Mouse (Mus musculus) erythroblast, adult 5-6 weeks (primary cell): ENCODE measurements around the gene Usp5. TPM values are rescaled to one million over a fixed set of nuclear protein-coding genes. Genes with fewer than 3 reads are reported as not detected.

Experiments used
- ATAC-seq: replicated peaks from 2 replicates; pipeline ENCODE4 v1.8.0; 2016; ENCODE audit warnings: moderate number of reproducible peaks, mild to moderate bottlenecking, moderate TSS enrichment, inconsistent platforms; ENCODE audit not compliant: poor library complexity, low FRiP score, severe bottlenecking
- total RNA-seq, 2 experiments: library from RNA; stranded (forward) in 1 of 2; stranded (reverse) in 1 of 2; fragments of 150-400 nt in 1 of 2; fragments of 200-764, 138-1000 nt in 1 of 2; gene quantifications; 2 replicates each; pipeline versions ENCODE4 v1.2.3 to v1.2.4; 2015 to 2017; ENCODE audit warnings: low replicate concordance in 2 of 2

The Usp5 gene
- total RNA-seq, 2 experiments from 2014 or later: 29.6 to 34.6 TPM

DNA sequence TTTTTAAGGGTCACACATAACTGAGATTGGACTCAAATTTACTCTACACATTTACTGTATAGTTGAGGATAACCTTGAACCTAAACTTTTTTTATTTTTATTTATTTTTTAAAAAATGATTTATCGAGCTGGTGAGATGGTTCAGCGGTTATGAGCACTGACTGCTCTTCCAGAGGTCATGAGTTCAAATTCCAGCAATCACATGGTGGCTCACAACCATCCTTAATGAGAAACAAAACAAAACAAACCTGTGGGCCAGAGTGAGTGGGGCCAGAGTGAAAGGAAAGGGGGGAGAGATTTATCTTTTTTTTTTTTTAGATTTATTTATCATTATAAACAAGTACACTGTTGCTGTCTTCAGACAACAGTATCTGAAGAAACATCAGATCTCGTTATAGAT is 37.4 kb downstream of the Usp5 start:
- ATAC-seq: no peak

DNA sequence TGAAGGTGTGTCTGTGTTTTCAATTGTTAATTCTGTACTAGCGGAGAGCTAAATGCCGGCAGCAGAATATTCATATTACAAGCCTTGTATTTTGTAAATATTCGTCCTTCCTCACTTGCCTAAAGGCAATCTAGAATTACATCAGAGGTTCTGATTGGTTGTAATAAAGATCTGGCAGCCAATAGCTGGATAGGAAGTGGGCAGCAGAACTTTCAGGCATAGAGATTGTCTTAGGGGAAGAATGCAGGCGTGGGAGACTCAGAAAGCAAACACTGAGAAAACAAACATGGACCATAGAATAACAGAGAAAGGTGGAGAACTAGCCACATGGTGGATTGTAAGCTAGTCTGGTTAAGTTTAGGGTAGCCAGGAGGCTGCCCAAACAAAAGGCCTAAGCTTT is 39.2 kb downstream of the Usp5 start:
- no peak for ATAC-seq

- ATAC-seq: no peak
Measured at GRCm38 (mm10) chr6:124789519-124789918, 39.8 kb downstream of the Usp5 start.

- no peak for ATAC-seq
Measured at GRCm38 (mm10) chr6:124787722-124788121, 41.6 kb downstream of the Usp5 start.

GRCm38 (mm10) chr6:124786756-124787420 is 42.4 kb downstream of the Usp5 start:
- ATAC-seq: no peak

DNA sequence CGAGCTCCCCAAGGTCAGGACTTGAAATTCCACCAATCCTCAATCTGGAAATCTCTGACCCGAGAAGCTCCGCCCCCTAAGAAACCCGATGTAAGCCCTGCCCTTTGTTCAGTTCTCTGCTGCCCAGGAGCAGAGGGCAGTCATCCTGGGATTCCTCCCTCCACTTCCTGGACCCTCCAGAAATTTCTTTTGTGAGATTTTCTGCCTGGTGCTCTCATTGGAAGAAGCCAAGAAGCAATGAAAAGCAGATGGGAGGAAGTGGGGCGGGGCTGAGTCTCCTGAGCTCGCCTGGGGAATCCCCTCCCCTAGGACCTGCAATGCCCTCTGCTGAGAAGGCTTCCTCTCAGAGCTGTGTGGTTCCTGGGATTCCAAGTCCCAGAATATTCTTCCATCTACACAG is 46.8 kb downstream of the Usp5 start:
- ATAC-seq: no peak

DNA sequence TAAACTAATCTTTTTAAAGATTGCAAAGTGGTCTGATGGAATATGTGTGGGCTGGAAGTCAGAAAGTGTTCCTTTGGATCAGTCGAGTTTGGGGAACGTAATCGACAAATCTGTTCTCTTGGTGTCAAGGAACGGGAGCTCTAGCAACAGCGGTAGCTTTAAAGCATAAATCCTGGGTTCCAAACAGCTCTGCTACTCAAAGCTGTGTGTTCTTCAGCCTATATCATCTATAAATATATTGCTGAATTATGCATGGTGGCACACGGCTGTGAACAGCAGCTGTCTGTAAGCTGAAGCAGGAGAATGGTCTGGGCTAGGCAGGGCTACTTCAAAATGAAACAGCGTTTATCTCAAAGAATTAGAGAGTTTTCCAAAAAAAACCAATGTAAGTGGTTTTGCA is 48.4 kb downstream of the Usp5 start:
- ATAC-seq: no peak

DNA sequence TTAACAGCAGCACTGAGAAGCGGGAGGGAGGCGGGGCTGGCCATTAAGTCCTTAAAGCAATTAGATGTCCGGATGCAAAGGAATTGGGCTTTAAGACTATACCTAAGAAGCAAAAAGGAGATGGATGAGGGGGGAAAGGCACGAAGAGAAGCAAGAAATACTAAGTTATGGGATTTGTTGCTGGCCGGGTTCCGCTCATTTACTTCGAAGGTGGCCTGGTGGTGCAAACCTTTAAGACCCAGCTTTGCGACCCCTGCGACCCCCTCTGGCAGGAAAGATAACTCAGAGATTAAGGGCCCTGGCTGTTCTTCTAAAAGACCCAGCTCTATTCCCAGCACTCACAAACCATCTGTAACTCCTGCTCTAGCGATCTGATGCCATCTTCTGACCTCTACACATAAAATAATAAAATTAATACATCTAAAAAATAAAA is 49.3 kb downstream of the Usp5 start:
- ATAC-seq: no peak

GRCm38 (mm10) chr6:124779222-124779983 is 49.9 kb downstream of the Usp5 start, which contains the start of gene Lrrc23:
TSS of gene Lrrc23 (minus strand) at chr6:124779727.
- no peak for ATAC-seq

- ATAC-seq: no peak
Measured at GRCm38 (mm10) chr6:124770511-124770910, 58.8 kb downstream of the Usp5 start.

DNA sequence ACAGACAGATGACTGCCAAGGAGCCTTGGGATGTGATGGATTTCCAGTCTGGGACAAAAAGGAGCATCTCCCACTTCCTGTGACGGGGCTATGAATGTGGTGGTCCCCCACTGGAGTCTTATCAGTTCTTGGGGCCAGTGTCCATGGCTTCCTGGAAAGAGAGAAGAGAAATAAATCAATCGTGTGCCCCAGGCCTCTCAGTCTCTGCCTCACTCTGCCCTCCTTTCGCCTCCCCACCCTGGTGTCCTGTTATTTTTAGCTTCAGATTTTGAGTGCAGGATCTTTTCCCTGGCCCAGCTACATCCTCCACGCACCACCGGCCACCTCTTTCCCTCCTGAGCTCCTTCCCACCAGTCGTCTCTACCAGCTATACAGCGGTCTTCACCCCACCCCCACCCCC is 59.3 kb downstream of the Usp5 start:
- no peak for ATAC-seq

DNA sequence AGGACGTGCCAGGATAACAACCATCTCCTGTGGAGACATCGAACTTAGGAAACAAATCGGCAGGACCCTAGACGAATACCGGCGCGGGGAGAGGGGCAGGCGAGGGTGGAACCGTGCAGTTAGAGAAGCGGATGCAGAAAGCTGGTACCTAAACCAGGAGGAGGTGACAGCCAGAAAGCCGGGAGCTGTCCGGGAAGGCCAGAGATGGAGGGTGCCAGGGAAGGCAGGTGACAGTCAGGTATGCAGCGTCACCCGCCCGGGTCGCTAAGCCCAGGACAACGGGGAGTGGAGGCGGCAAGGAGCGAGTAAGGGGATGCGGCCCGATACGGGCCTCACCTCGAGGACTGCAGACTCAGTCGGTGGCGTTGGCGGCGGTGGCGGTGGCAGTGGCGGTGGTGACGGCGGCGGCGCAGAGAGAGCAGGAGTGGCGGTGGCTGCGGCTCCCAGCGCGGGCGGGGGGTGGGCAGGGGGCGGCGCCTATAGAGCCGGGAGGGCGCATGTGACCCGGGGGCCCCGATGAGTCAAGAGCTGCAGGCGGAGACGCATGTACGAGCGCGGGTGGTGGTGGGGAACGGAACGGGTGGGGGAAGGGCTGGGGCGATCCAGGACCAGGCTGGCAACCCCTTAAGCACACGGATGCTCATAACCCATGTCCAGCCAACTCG is 60.1 kb downstream of the Usp5 start, which contains the start of gene Eno2:
Eno2 (minus strand) TSS at position 573 of the 665 bp plus-strand sequence.
- no peak for ATAC-seq

DNA sequence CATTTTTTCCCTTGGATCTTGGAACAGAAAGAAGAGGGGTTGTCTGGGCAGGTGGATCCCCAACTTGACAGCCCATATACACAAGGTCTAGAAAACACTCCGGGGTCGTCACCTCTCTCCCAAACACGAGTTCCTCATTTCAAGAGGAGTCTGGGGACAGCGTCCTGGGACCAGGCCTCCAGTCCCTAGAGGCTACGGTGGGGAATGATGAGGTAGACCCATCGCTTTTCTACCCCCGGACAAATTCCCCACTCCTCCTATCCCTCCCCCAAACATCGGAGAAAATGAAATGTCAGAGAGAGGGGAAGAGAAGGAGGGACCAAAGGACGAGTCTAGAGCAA is 60.6 kb downstream of the Usp5 start:
- ATAC-seq: no peak

- ATAC-seq: no peak
Measured at GRCm38 (mm10) chr6:124767920-124768703, 61.2 kb downstream of the Usp5 start.

DNA sequence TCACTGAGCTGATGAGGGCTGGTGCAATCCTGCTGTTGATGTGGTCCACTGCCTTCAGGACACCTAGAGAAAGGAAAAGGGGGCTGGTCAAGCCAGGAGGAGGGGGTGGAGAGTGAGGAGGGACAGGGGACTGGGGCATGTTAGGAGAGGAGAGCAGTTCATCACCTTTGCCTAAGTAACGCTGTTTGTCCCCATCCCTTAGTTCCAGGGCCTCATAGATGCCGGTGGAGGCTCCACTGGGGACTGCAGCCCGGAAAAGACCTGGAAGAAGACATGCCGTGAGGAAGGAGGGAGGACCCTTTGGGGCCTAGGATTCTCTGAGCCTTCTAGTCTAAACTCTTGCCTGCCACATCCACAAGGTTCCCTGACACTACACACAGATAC is 61.8 kb downstream of the Usp5 start:
- ATAC-seq: no peak

- ATAC-seq: no peak
Measured at GRCm38 (mm10) chr6:124765951-124766350, 63.3 kb downstream of the Usp5 start.
